Mouse (Mus musculus): ENCODE measurements around the gene Asap2. TPM values are rescaled to one million over a fixed set of nuclear protein-coding genes. Genes with fewer than 3 reads are reported as not detected.

Asap2 gene
- polyA plus RNA-seq, 1 experiment from 2014 or later: 9.8 TPM

GRCm38 (mm10) chr12:21234560-21234959, 244.3 kb downstream of the Asap2 start:
- H3K4me2 ChIP-seq: no peak overlapping the region
- peaks cover 3% of the 10 kb centered on the region; the same call in 1 of the 2 replicates for H3K4me1 ChIP-seq (replicated peaks)
- no peaks in the 10 kb centered on the region for H3K27me3 ChIP-seq (replicated peaks)
- H3K9me3 ChIP-seq (replicated peaks): no peaks in the 10 kb centered on the region
- H3K4me3 ChIP-seq: no peak overlapping the region
- H3K36me3 ChIP-seq: peaks cover 74% of the 10 kb centered on the region
- 74% methylated on average over 2 of the region's 2 CpGs for WGBS
- no peak overlapping the region for H3K9ac ChIP-seq
- ATAC-seq (ENCODE audit: insufficient number of reproducible peaks, low FRiP score): no peak
- H3K27ac ChIP-seq (ENCODE audit: poor library complexity, severe bottlenecking): no peak overlapping the region

GRCm38 (mm10) chr12:21241965-21242364, 251.7 kb downstream of the Asap2 start:
- Histone ChIP-seq H3K9me3 (replicated peaks) (no peaks in the 10 kb centered on the region), H3K4me1 (replicated peaks) (no peaks in the 10 kb centered on the region), H3K36me3 (peaks cover 66% of the 10 kb centered on the region), H3K9ac (no peak overlapping the region), H3K4me2 (no peak overlapping the region), H3K4me3 (no peak overlapping the region), H3K27ac (ENCODE audit: poor library complexity, severe bottlenecking) (no peak overlapping the region), H3K27me3 (replicated peaks) (no peaks in the 10 kb centered on the region)
- no peak for ATAC-seq (ENCODE audit: insufficient number of reproducible peaks, low FRiP score)
- 86% methylated on average over 3 of the region's 3 CpGs for WGBS

GRCm38 (mm10) chr12:21244375-21244960, 254.2 kb downstream of the Asap2 start:
- no peak overlapping the region for H3K9ac ChIP-seq
- no peak overlapping the region for H3K27ac ChIP-seq (ENCODE audit: poor library complexity, severe bottlenecking)
- no peak for ATAC-seq (ENCODE audit: insufficient number of reproducible peaks, low FRiP score)
- no peaks in the 10 kb centered on the region for H3K27me3 ChIP-seq (replicated peaks)
- peaks cover 6% of the 10 kb centered on the region; the same call in 1 of the 2 replicates for H3K4me1 ChIP-seq (replicated peaks)
- no peaks in the 10 kb centered on the region for H3K9me3 ChIP-seq (replicated peaks)
- 92% methylated on average over 11 of the region's 11 CpGs for WGBS
- no peak overlapping the region for H3K4me2 ChIP-seq
- peaks cover 74% of the 10 kb centered on the region for H3K36me3 ChIP-seq
- H3K4me3 ChIP-seq: no peak overlapping the region

- WGBS: 67% methylated on average over 7 of the region's 7 CpGs
- H3K9me3 ChIP-seq (replicated peaks): peaks cover 8% of the 10 kb centered on the region; the same call in 1 of the 2 replicates
- peaks cover 6% of the 10 kb centered on the region; the same call in 1 of the 2 replicates for H3K4me1 ChIP-seq (replicated peaks)
- no peak overlapping the region for H3K4me2 ChIP-seq
- H3K27me3 ChIP-seq (replicated peaks): no peaks in the 10 kb centered on the region
- H3K4me3 ChIP-seq: no peak overlapping the region
- H3K36me3 ChIP-seq: peaks cover 87% of the 10 kb centered on the region
- H3K9ac ChIP-seq: no peak overlapping the region
- ATAC-seq (ENCODE audit: insufficient number of reproducible peaks, low FRiP score): no peak
- no peak overlapping the region for H3K27ac ChIP-seq (ENCODE audit: poor library complexity, severe bottlenecking)
Measured at GRCm38 (mm10) chr12:21247711-21248392, 257.6 kb downstream of the Asap2 start.

GRCm38 (mm10) chr12:21260494-21261256, 270.4 kb downstream of the Asap2 start:
- no peaks in the 10 kb centered on the region for H3K27me3 ChIP-seq (replicated peaks)
- H3K9me3 ChIP-seq (replicated peaks): no peaks in the 10 kb centered on the region
- H3K36me3 ChIP-seq: peaks cover 63% of the 10 kb centered on the region
- no peak overlapping the region for H3K4me2 ChIP-seq
- peaks cover 6% of the 10 kb centered on the region; the same call in 1 of the 2 replicates for H3K4me1 ChIP-seq (replicated peaks)
- H3K9ac ChIP-seq: no peak overlapping the region
- no peak for ATAC-seq (ENCODE audit: insufficient number of reproducible peaks, low FRiP score)
- no peak overlapping the region for H3K4me3 ChIP-seq
- no peak overlapping the region for H3K27ac ChIP-seq (ENCODE audit: poor library complexity, severe bottlenecking)
- WGBS: 87% methylated on average over 6 of the region's 6 CpGs

GRCm38 (mm10) chr12:21261521-21261920, 271.3 kb downstream of the Asap2 start:
- ATAC-seq (ENCODE audit: insufficient number of reproducible peaks, low FRiP score): no peak
- Histone ChIP-seq H3K9ac (no peak overlapping the region), H3K36me3 (peaks cover 63% of the 10 kb centered on the region), H3K9me3 (replicated peaks) (no peaks in the 10 kb centered on the region), H3K27ac (ENCODE audit: poor library complexity, severe bottlenecking) (no peak overlapping the region), H3K4me3 (no peak overlapping the region), H3K4me1 (replicated peaks) (peaks cover 6% of the 10 kb centered on the region; the same call in 1 of the 2 replicates), H3K27me3 (replicated peaks) (no peaks in the 10 kb centered on the region), H3K4me2 (no peak overlapping the region)
- WGBS: 69% methylated on average over 4 of the region's 4 CpGs

- H3K27me3 ChIP-seq (replicated peaks): no peaks in the 10 kb centered on the region
- H3K4me3 ChIP-seq: no peak overlapping the region
- H3K9me3 ChIP-seq (replicated peaks): no peaks in the 10 kb centered on the region
- no peak for ATAC-seq (ENCODE audit: insufficient number of reproducible peaks, low FRiP score)
- no peak overlapping the region for H3K27ac ChIP-seq (ENCODE audit: poor library complexity, severe bottlenecking)
- H3K4me1 ChIP-seq (replicated peaks): peaks cover 6% of the 10 kb centered on the region; the same call in 1 of the 2 replicates
- peaks cover 55% of the 10 kb centered on the region for H3K36me3 ChIP-seq
- H3K9ac ChIP-seq: no peak overlapping the region
- 94% methylated on average over 5 of the region's 5 CpGs for WGBS
- no peak overlapping the region for H3K4me2 ChIP-seq
Measured at GRCm38 (mm10) chr12:21263256-21263655, 273.0 kb downstream of the Asap2 start.

GRCm38 (mm10) chr12:21264241-21264640, 274.0 kb downstream of the Asap2 start:
- Histone ChIP-seq H3K4me2 (no peak overlapping the region), H3K27me3 (replicated peaks) (no peaks in the 10 kb centered on the region), H3K9me3 (replicated peaks) (no peaks in the 10 kb centered on the region), H3K4me3 (no peak overlapping the region), H3K36me3 (peaks cover 58% of the 10 kb centered on the region), H3K27ac (ENCODE audit: poor library complexity, severe bottlenecking) (peak overlapping the region; percentile 70), H3K9ac (no peak overlapping the region), H3K4me1 (replicated peaks) (peaks cover 6% of the 10 kb centered on the region; the same call in 1 of the 2 replicates)
- peak; percentile 75 for ATAC-seq (ENCODE audit: insufficient number of reproducible peaks, low FRiP score)
- WGBS: 55% methylated on average over 5 of the region's 5 CpGs

- ATAC-seq (ENCODE audit: insufficient number of reproducible peaks, low FRiP score): no peak
- Histone ChIP-seq H3K27me3 (replicated peaks) (no peaks in the 10 kb centered on the region), H3K4me3 (no peak overlapping the region), H3K36me3 (peaks cover 58% of the 10 kb centered on the region), H3K9me3 (replicated peaks) (no peaks in the 10 kb centered on the region), H3K4me2 (no peak overlapping the region), H3K4me1 (replicated peaks) (peaks cover 6% of the 10 kb centered on the region; the same call in 1 of the 2 replicates), H3K27ac (ENCODE audit: poor library complexity, severe bottlenecking) (peak overlapping the region; percentile 70; the same call in 1 of the 2 replicates), H3K9ac (no peak overlapping the region)
- WGBS: 81% methylated on average over 3 of the region's 3 CpGs
Measured at GRCm38 (mm10) chr12:21264970-21265369, 274.7 kb downstream of the Asap2 start.

- Histone ChIP-seq H3K4me2 (no peak overlapping the region), H3K27me3 (replicated peaks) (no peaks in the 10 kb centered on the region), H3K27ac (ENCODE audit: poor library complexity, severe bottlenecking) (no peak overlapping the region), H3K36me3 (peaks cover 58% of the 10 kb centered on the region), H3K4me1 (replicated peaks) (peaks cover 6% of the 10 kb centered on the region; the same call in 1 of the 2 replicates), H3K4me3 (no peak overlapping the region), H3K9me3 (replicated peaks) (no peaks in the 10 kb centered on the region), H3K9ac (no peak overlapping the region)
- ATAC-seq (ENCODE audit: insufficient number of reproducible peaks, low FRiP score): no peak
- 86% methylated on average over 4 of the region's 4 CpGs for WGBS
Measured at GRCm38 (mm10) chr12:21265501-21265900, 275.2 kb downstream of the Asap2 start.

Data from heart, embryonic 12.5 days (tissue).